Mouse (Mus musculus) midbrain, embryonic 16.5 days (tissue): ENCODE measurements around the gene Sema4c. TPM values are rescaled to one million over a fixed set of nuclear protein-coding genes. Genes with fewer than 3 reads are reported as not detected.
A peak's percentile ranks its signal among the peaks of the same experiment; 100 is the strongest.

ENCODE experiments used
- ATAC-seq: fragments of 200-750 bp; cut with Nextera tagmentation; 2 replicates; pipeline ENCODE4 v1.8.0; 2017; ENCODE audit warnings: moderate TSS enrichment
- H3K27ac ChIP-seq: fragments of 300-500 bp; sonication (generic); 2 replicates; pipeline ENCODE4 v1.5.1; 2014; ENCODE audit warnings: mild to moderate bottlenecking, low read length, mixed read lengths
- H3K27me3 ChIP-seq: fragments of 300-500 bp; sonication (generic); 2 replicates; pipeline ENCODE4 v1.6.1; 2014; ENCODE audit warnings: low read depth, low read length, mixed read lengths; ENCODE audit not compliant: control insufficient read depth, insufficient read depth
- H3K36me3 ChIP-seq: fragments of 300-500 bp; sonication (generic); 2 replicates; pipeline ENCODE4 v1.6.1; 2014; ENCODE audit warnings: mild to moderate bottlenecking, low read length, moderate library complexity, mixed read lengths; ENCODE audit not compliant: control insufficient read depth, insufficient read depth
- H3K4me1 ChIP-seq: fragments of 300-500 bp; sonication (generic); 2 replicates; pipeline ENCODE4 v1.6.1; 2014; ENCODE audit warnings: mild to moderate bottlenecking, low read length, mixed read lengths; ENCODE audit not compliant: control insufficient read depth, insufficient read depth
- H3K4me2 ChIP-seq: fragments of 300-500 bp; sonication (generic); 2 replicates; pipeline ENCODE4 v1.6.1; 2014; ENCODE audit warnings: mild to moderate bottlenecking, low read length, mixed read lengths
- H3K4me3 ChIP-seq: fragments of 300-500 bp; sonication (generic); 2 replicates; pipeline ENCODE4 v1.5.1; 2014; ENCODE audit warnings: low read depth, mild to moderate bottlenecking, low read length, moderate library complexity, mixed read lengths
- H3K9ac ChIP-seq: fragments of 300-500 bp; sonication (generic); 2 replicates; pipeline ENCODE4 v1.6.1; 2014; ENCODE audit warnings: low read depth, low read length, mixed read lengths
- H3K9me3 ChIP-seq: fragments of 300-500 bp; sonication (generic); replicated peaks from 2 replicates; pipeline ENCODE4 v1.6.1; 2014; ENCODE audit warnings: mild to moderate bottlenecking, low read length, mixed read lengths; ENCODE audit not compliant: control insufficient read depth, poor library complexity, severe bottlenecking
- WGBS: fragments of 180-500 bp; shearing (Covaris S2); extraction: QIAGEN DNeasy Blood & Tissue Kit; methylation state at CpG from one replicate; pipeline ENCODE4 v1.1.7; 2014; 5-methylcytosine and 5-hydroxymethylcytosine counted together
- polyA plus RNA-seq: library from polyadenylated mRNA; unstranded; fragments of >200 nt; fragmentation: Nextera tagmentation; extraction: Ambion mirVana; gene quantifications from 2 replicates; pipeline ENCODE4 v1.2.1, GENCODE M21; 2015

Gene Sema4c
- polyA plus RNA-seq, 1 experiment from 2014 or later: 24.4 TPM

- Histone ChIP-seq H3K27ac (no peak overlapping the region), H3K36me3 (no peaks in the 10 kb centered on the region), H3K4me1 (peaks cover 11% of the 10 kb centered on the region), H3K9me3 (no peaks in the 10 kb centered on the region), H3K4me2 (no peak overlapping the region), H3K27me3 (no peaks in the 10 kb centered on the region), H3K9ac (no peak overlapping the region), H3K4me3 (no peak overlapping the region)
- 74% methylated on average over 2 of the region's 2 CpGs for WGBS
- no peak for ATAC-seq
Observed at GRCm38 (mm10) chr1:36563197-36563596, 5.0 kb upstream of the Sema4c start.

GRCm38 (mm10) chr1:36562388-36562787 lies 4.2 kb upstream of the Sema4c start:
- Histone ChIP-seq H3K9ac (no peak overlapping the region), H3K4me1 (peaks cover 11% of the 10 kb centered on the region), H3K27ac (no peak overlapping the region), H3K9me3 (no peaks in the 10 kb centered on the region), H3K27me3 (no peaks in the 10 kb centered on the region), H3K4me2 (no peak overlapping the region), H3K36me3 (no peaks in the 10 kb centered on the region), H3K4me3 (no peak overlapping the region)
- WGBS: 71% methylated on average over 4 of the region's 4 CpGs
- ATAC-seq: no peak

- ATAC-seq: no peak
- Histone ChIP-seq H3K9ac (no peak overlapping the region), H3K9me3 (no peaks in the 10 kb centered on the region), H3K27me3 (no peaks in the 10 kb centered on the region), H3K4me2 (no peak overlapping the region), H3K27ac (no peak overlapping the region), H3K4me1 (peaks cover 9% of the 10 kb centered on the region), H3K4me3 (no peak overlapping the region), H3K36me3 (no peaks in the 10 kb centered on the region)
- 68% methylated on average over 6 of the region's 6 CpGs for WGBS
Observed at GRCm38 (mm10) chr1:36560903-36561302, 2.8 kb upstream of the Sema4c start.

- Histone ChIP-seq H3K4me1 (peaks cover 18% of the 10 kb centered on the region), H3K9ac (no peak overlapping the region), H3K36me3 (no peaks in the 10 kb centered on the region), H3K9me3 (no peaks in the 10 kb centered on the region), H3K4me3 (no peak overlapping the region), H3K4me2 (no peak overlapping the region), H3K27me3 (no peaks in the 10 kb centered on the region), H3K27ac (no peak overlapping the region)
- WGBS: 78% methylated on average over 5 of the region's 5 CpGs
- no peak for ATAC-seq
Observed at GRCm38 (mm10) chr1:36559888-36560287, 1.7 kb upstream of the Sema4c start.

- H3K4me1 ChIP-seq: peaks cover 25% of the 10 kb centered on the region
- WGBS: 6% methylated on average over 4 of the region's 4 CpGs
- H3K4me2 ChIP-seq: peak overlapping the region; percentile 90; the same call in 1 of the 2 replicates
- no peaks in the 10 kb centered on the region for H3K36me3 ChIP-seq
- no peak overlapping the region for H3K4me3 ChIP-seq
- no peaks in the 10 kb centered on the region for H3K9me3 ChIP-seq
- H3K27me3 ChIP-seq: no peaks in the 10 kb centered on the region
- no peak for ATAC-seq
- H3K27ac ChIP-seq: no peak overlapping the region
- H3K9ac ChIP-seq: 0 out of 2 replicates have a peak overlapping the region, but pooled peaks have one; percentile 89
Observed at GRCm38 (mm10) chr1:36559256-36559655, 1.1 kb upstream of the Sema4c start.

GRCm38 (mm10) chr1:36557457-36558011 lies 615 bp downstream of the Sema4c start:
- Histone ChIP-seq H3K9me3 (no peaks in the 10 kb centered on the region), H3K27ac (peak overlapping the region; percentile 99), H3K4me1 (peaks cover 28% of the 10 kb centered on the region), H3K27me3 (no peaks in the 10 kb centered on the region), H3K36me3 (peaks cover 11% of the 10 kb centered on the region), H3K4me2 (peak overlapping the region; percentile 90), H3K4me3 (peak overlapping the region; percentile 68), H3K9ac (peak overlapping the region; percentile 89)
- under 1% methylated on average over 48 of the region's 48 CpGs for WGBS
- ATAC-seq: peak; percentile 60

GRCm38 (mm10) chr1:36556553-36557456 lies 1.3 kb downstream of the Sema4c start:
- peaks cover 18% of the 10 kb centered on the region for H3K36me3 ChIP-seq
- peak overlapping the region; percentile 89 for H3K9ac ChIP-seq
- peak; percentile 78 for ATAC-seq
- peak overlapping the region; percentile 68 for H3K4me3 ChIP-seq
- H3K27ac ChIP-seq: peak overlapping the region; percentile 99
- WGBS: under 1% methylated on average over 52 of the region's 52 CpGs
- peak overlapping the region; percentile 90 for H3K4me2 ChIP-seq
- H3K4me1 ChIP-seq: peaks cover 28% of the 10 kb centered on the region
- H3K9me3 ChIP-seq: no peaks in the 10 kb centered on the region
- H3K27me3 ChIP-seq: no peaks in the 10 kb centered on the region

GRCm38 (mm10) chr1:36555798-36556395 lies 2.3 kb downstream of the Sema4c start:
- Histone ChIP-seq H3K9me3 (no peaks in the 10 kb centered on the region), H3K9ac (peak overlapping the region; percentile 89), H3K27ac (peak overlapping the region; percentile 99), H3K4me1 (peaks cover 28% of the 10 kb centered on the region), H3K36me3 (peaks cover 26% of the 10 kb centered on the region), H3K4me2 (peak overlapping the region; percentile 90), H3K27me3 (no peaks in the 10 kb centered on the region), H3K4me3 (peak overlapping the region; percentile 68)
- WGBS: 2% methylated on average over 8 of the region's 8 CpGs
- ATAC-seq: no peak
